Mouse (Mus musculus) limb, embryonic 12.5 days (tissue): ENCODE measurements around the gene Stk32b. TPM values are rescaled to one million over a fixed set of nuclear protein-coding genes. Genes with fewer than 3 reads are reported as not detected.

Experiments used
- ATAC-seq: fragments of 200-750 bp; cut with Nextera tagmentation; 2 replicates; pipeline ENCODE4 v1.8.0; 2017; ENCODE audit warnings: low read depth, moderate TSS enrichment; ENCODE audit not compliant: insufficient number of reproducible peaks, insufficient read depth, low FRiP score, low TSS enrichment
- H3K27ac ChIP-seq: fragments of 300-500 bp; sonication (generic); 2 replicates; pipeline ENCODE4 v1.5.1; 2016; ENCODE audit warnings: mild to moderate bottlenecking, moderate library complexity
- H3K27me3 ChIP-seq: fragments of 300-500 bp; sonication (generic); 2 replicates; pipeline ENCODE4 v1.6.1; 2016; ENCODE audit warnings: mild to moderate bottlenecking, moderate library complexity
- H3K36me3 ChIP-seq: fragments of 300-500 bp; sonication (generic); 2 replicates; pipeline ENCODE4 v1.6.1; 2016; ENCODE audit warnings: mild to moderate bottlenecking, moderate library complexity
- H3K4me1 ChIP-seq: fragments of 300-500 bp; sonication (generic); replicated peaks from 2 replicates; pipeline ENCODE4 v1.6.1; 2016
- H3K4me2 ChIP-seq: fragments of 300-500 bp; sonication (generic); 2 replicates; pipeline ENCODE4 v1.6.1; 2016; ENCODE audit warnings: mild to moderate bottlenecking, moderate library complexity
- H3K4me3 ChIP-seq: fragments of 300-500 bp; sonication (generic); replicated peaks from 2 replicates; pipeline ENCODE4 v1.5.1; 2016; ENCODE audit warnings: mild to moderate bottlenecking
- H3K9ac ChIP-seq: fragments of 300-500 bp; sonication (generic); replicated peaks from 2 replicates; pipeline ENCODE4 v1.6.1; 2016; ENCODE audit warnings: mild to moderate bottlenecking, moderate library complexity
- H3K9me3 ChIP-seq: fragments of 300-500 bp; sonication (generic); 2 replicates; pipeline ENCODE4 v1.6.1; 2016; ENCODE audit warnings: mild to moderate bottlenecking, moderate library complexity
- WGBS: fragments of 180-500 bp; shearing (Covaris S2); methylation state at CpG from one replicate; pipeline ENCODE4 v1.1.7; 2016; 5-methylcytosine and 5-hydroxymethylcytosine counted together
- polyA plus RNA-seq: library from polyadenylated mRNA; unstranded; fragments of >200 nt; fragmentation: Nextera tagmentation; extraction: Ambion mirVana; gene quantifications from 2 replicates; pipeline ENCODE4 v1.2.1, GENCODE M21; 2016

Stk32b gene
- polyA plus RNA-seq, 1 experiment from 2014 or later = 1.2 TPM

DNA sequence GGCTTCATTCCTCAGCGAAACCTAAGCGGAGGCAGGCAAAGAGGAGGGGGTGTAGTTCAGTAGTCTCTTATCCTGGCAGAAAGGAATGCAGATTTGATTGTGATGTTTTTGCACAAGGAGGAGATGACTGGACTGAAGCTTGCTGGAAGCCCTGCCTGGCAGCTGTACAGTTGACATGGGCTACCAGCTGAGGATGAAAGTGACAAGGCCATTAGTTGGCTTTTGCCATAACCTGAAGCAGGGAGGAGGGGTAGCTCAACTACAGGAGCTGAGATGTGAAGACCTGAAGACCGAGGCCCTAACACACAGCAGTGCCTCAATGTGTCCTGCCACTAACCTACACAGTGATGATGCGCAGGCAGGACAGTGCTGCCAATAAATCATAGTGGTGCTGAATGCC lies 118.7 kb downstream of the Stk32b start:
- Histone ChIP-seq H3K36me3 (no peaks in the 10 kb centered on the region), H3K4me3 (no peak overlapping the region), H3K4me1 (no peaks in the 10 kb centered on the region), H3K9ac (no peak overlapping the region), H3K27me3 (no peaks in the 10 kb centered on the region), H3K4me2 (no peak overlapping the region), H3K9me3 (peaks cover 4% of the 10 kb centered on the region; the same call in 1 of the 2 replicates), H3K27ac (no peak overlapping the region)
- 93% methylated on average over 4 of the region's 4 CpGs for WGBS
- no peak for ATAC-seq

DNA sequence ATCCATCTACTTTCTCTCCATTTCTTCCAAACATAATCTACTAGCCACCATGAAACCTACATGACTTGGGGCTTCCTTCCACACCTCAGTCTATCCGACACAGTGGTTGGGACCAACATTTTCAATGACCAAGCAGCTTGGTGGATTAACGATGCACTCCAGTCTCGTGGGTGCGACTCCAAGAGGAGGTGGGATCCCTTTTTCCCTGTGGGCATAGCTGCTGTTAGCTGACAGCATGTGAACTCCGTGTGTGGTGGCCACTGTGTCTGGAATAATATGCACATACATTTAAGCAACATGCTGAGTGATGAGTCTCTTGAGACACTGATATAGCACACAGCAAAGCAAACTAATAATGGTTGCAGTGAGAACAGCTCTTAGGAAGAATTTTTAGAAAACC lies 124.6 kb downstream of the Stk32b start:
- H3K4me1 ChIP-seq = no peaks in the 10 kb centered on the region
- 80% methylated on average over 5 of the region's 5 CpGs for WGBS

DNA sequence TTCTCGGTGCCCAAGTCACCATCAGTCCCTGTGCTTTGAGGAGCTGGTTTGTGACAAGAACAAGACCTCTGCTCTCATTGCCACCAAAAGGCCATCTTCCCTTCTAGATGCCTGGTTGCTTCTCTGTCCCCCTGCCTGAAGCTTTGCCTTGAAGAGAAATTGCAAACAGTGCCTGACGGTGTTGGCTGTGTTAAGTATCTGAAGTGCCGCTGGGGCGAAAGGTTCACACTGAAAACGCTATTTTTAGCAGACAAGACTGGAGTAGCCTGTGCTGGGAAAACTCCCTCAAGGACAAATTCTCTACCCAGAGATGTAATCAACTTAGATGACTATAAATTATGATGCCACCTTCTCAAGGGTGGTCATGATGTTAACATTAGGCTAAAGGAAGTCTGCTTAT lies 129.1 kb downstream of the Stk32b start:
- Histone ChIP-seq H3K27me3 (no peaks in the 10 kb centered on the region), H3K36me3 (no peaks in the 10 kb centered on the region), H3K4me2 (no peak overlapping the region), H3K4me1 (no peaks in the 10 kb centered on the region), H3K9ac (no peak overlapping the region), H3K9me3 (no peaks in the 10 kb centered on the region), H3K4me3 (no peak overlapping the region), H3K27ac (no peak overlapping the region)
- 81% methylated on average over 5 of the region's 5 CpGs for WGBS
- no peak for ATAC-seq

More for the DNA sequence above, 124.6 kb downstream of the Stk32b start:
- Histone ChIP-seq H3K9me3 (no peaks in the 10 kb centered on the region), H3K4me3 (no peak overlapping the region), H3K9ac (no peak overlapping the region), H3K27ac (no peak overlapping the region), H3K4me2 (no peak overlapping the region), H3K36me3 (no peaks in the 10 kb centered on the region), H3K27me3 (no peaks in the 10 kb centered on the region)
- ATAC-seq = no peak

DNA sequence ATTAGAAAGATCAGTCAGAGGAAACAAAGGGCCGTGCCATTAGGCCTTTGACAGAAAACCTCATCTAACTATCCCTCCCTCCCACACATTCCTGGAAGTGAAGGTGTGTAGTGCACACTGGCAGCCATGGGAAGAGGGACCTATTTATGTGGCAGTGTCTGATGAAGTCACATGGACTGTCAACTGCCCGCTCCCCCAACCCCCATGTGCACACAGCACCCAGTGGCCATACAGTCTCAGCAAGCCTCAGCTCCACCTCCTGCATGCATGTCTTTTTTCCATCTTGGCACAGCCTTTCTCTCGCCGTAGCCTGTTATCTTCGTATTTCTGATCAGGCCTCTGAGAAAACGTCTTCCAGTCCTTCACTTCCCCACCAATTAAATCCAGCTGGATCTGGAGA lies 130.9 kb downstream of the Stk32b start:
- Histone ChIP-seq H3K9ac (no peak overlapping the region), H3K27me3 (no peaks in the 10 kb centered on the region), H3K9me3 (no peaks in the 10 kb centered on the region), H3K27ac (no peak overlapping the region), H3K36me3 (no peaks in the 10 kb centered on the region), H3K4me1 (no peaks in the 10 kb centered on the region), H3K4me3 (no peak overlapping the region), H3K4me2 (no peak overlapping the region)
- WGBS = 71% methylated on average over 6 of the region's 6 CpGs
- no peak for ATAC-seq

DNA sequence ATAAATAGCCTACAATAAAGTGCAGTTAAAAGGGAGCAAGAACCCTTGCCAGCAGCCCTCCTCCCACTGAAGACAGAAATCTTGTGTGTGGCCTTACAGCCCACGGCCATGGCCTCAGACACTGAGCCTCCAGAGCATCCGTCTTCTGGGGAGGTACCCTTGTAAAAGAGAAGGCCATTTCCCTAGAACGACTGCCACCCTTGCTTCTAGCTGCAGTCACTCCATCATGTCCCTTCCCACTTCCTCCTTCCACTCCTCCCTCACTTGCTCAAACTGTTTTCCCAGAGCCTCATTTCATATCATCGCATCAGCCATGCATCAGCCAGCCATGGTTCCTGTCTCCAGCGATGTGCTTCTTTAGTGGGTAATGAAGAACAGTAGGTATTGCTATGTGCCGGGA lies 141.5 kb downstream of the Stk32b start:
- Histone ChIP-seq H3K4me2 (no peak overlapping the region), H3K9ac (no peak overlapping the region), H3K27me3 (no peaks in the 10 kb centered on the region), H3K27ac (no peak overlapping the region), H3K4me1 (no peaks in the 10 kb centered on the region), H3K9me3 (no peaks in the 10 kb centered on the region), H3K36me3 (no peaks in the 10 kb centered on the region), H3K4me3 (no peak overlapping the region)
- WGBS = 67% methylated on average over 6 of the region's 6 CpGs
- no peak for ATAC-seq

DNA sequence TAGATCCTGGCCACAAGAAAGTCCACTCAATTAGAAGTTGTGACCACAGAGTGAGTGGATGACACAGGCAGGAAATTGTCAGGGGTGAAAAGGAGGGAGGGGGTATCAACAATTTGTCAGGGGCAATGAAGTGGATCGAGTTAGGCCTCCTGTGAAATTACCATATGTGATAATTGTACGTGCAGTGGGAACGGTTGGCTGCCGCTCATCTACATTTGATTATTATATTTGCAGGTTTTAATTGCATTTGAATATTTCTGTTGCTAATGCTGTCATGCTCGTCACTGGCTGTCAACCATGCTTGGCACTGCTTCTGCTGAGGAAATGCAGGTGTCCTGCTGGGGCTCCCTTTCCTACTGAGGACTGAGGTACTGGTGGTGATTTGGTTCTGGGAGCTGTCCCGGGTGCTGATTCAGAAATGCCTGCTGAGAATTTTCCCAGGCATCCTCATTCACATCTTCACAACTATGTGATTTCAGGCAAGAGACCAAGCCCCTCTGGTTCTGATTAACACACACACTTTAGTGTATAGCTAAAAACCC lies 159.6 kb downstream of the Stk32b start:
- ATAC-seq = no peak
- H3K4me1 ChIP-seq = no peaks in the 10 kb centered on the region
- H3K4me3 ChIP-seq = no peak overlapping the region
- no peaks in the 10 kb centered on the region for H3K36me3 ChIP-seq
- H3K4me2 ChIP-seq = no peak overlapping the region
- no peak overlapping the region for H3K27ac ChIP-seq
- 65% methylated on average over 6 of the region's 6 CpGs for WGBS
- H3K9me3 ChIP-seq = no peaks in the 10 kb centered on the region
- no peak overlapping the region for H3K9ac ChIP-seq
- H3K27me3 ChIP-seq = no peaks in the 10 kb centered on the region

DNA sequence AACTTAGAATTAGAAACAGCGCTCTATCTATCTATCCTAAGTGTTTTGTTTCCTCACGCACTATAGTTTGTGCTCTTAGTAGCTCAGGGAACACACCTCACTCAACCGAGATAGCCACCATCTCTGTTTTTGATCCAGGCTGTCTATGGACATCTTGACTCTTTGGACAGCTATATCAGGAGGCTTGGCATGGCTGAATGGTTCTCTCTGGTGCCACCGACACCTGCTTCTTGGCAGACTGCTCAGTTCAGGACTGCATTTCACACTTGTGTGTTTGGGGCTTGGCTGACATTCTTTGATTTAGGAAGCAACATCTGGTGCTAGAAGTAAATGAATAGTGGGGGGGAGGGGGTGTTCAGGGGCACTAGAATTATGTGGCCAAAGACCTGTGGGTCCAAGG lies 162.7 kb downstream of the Stk32b start:
- Histone ChIP-seq H3K36me3 (no peaks in the 10 kb centered on the region), H3K27ac (no peak overlapping the region), H3K4me2 (no peak overlapping the region), H3K9me3 (no peaks in the 10 kb centered on the region), H3K4me3 (no peak overlapping the region), H3K27me3 (no peaks in the 10 kb centered on the region), H3K4me1 (no peaks in the 10 kb centered on the region), H3K9ac (no peak overlapping the region)
- ATAC-seq = no peak
- 87% methylated on average over 4 of the region's 4 CpGs for WGBS

DNA sequence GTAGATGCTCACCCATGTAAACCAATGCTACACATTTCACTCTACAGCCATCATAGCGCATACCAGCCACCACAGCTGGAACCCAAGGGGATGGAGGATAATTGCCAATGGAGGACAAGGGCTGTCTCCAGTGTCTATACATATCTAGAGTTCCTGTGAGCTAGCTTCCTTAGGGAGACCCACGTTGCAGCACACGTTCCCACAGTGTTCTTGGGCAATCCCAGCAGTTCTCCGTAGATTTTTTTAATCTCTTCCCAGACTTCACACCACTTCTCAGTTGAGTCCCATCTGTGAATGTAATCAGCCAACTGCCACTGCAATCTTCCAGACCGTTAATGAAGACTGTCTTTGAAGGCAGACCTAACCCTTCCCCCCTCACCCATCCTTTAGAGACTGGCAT lies 165.3 kb downstream of the Stk32b start:
- Histone ChIP-seq H3K4me2 (no peak overlapping the region), H3K36me3 (no peaks in the 10 kb centered on the region), H3K27me3 (no peaks in the 10 kb centered on the region), H3K9me3 (no peaks in the 10 kb centered on the region), H3K4me3 (no peak overlapping the region), H3K27ac (no peak overlapping the region), H3K9ac (no peak overlapping the region), H3K4me1 (no peaks in the 10 kb centered on the region)
- ATAC-seq = no peak
- 72% methylated on average over 5 of the region's 5 CpGs for WGBS

DNA sequence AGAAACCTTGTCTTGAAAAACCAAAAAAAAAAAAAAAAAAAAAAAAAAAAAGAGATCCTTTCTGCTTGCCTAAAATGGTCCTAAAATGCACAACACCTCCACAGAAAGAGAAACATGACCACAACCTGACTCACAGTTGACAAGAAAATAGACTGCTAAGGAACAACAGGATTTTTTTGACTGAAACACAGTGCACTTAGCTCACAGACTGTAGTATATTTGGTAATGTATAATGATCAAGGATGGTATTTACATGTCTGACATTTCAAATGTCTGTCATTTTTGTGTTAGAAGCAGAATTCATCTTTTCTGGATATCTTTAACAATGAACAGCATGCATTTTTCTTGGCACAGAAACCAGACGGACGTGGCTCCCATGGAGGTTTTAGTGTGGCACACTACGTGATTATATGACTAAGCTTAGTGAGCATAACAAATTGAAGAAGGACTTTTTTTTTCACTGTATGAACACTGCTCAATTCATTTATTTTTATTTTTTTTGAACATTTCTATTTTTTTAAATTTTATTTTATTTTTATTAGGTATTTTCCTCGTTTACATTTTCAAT lies 181.2 kb downstream of the Stk32b start:
- Histone ChIP-seq H3K4me1 (no peaks in the 10 kb centered on the region), H3K4me2 (no peak overlapping the region), H3K9me3 (no peaks in the 10 kb centered on the region), H3K36me3 (no peaks in the 10 kb centered on the region), H3K27me3 (no peaks in the 10 kb centered on the region), H3K27ac (no peak overlapping the region), H3K4me3 (no peak overlapping the region), H3K9ac (no peak overlapping the region)
- 93% methylated on average over 4 of the region's 4 CpGs for WGBS
- ATAC-seq = no peak

DNA sequence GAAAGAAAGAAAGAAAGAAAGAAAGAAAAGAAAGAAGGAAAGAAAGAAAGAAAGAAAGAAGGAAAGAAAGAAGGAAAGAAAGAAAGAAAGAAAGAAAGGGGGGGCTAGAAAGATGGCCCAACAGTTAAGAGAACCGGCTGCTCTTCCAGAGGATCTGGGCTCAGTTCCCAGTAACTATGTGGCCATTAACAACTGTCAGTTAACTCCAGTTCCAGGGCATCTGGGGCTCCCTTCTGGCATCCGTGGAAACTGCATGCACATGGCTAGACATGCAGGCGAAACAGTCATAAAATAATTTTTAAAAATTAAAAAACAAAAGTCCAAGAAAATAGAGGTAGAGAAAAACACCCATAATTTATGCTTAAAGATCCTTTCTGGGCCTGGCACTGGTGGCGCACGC lies 181.7 kb downstream of the Stk32b start:
- H3K9ac ChIP-seq = no peak overlapping the region
- no peaks in the 10 kb centered on the region for H3K4me1 ChIP-seq
- H3K4me2 ChIP-seq = no peak overlapping the region
- H3K9me3 ChIP-seq = no peaks in the 10 kb centered on the region
- ATAC-seq = no peak
- no peak overlapping the region for H3K27ac ChIP-seq
- H3K4me3 ChIP-seq = no peak overlapping the region
- WGBS = 79% methylated on average over 5 of the region's 5 CpGs
- no peaks in the 10 kb centered on the region for H3K27me3 ChIP-seq
- H3K36me3 ChIP-seq = no peaks in the 10 kb centered on the region

DNA sequence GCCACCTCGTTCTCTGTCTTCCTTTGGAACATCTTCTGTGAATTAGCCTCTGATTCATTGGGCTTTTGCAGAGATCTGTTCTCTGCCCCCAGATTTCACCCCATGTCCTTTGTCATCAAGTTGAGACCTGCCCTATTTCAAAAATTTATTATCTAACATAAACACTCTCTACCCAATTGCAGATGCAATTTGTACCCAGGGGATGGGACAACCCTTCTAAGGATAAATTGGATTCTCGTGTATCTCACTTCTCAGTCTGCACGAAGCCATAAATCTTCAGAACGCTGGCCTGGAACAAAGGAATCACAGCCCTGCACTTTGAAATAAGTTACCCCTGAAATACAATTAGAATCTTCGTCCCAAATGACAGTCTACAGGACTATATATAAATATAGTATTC lies 191.6 kb downstream of the Stk32b start:
- Histone ChIP-seq H3K36me3 (no peaks in the 10 kb centered on the region), H3K9me3 (no peaks in the 10 kb centered on the region), H3K4me2 (no peak overlapping the region), H3K4me1 (no peaks in the 10 kb centered on the region), H3K27me3 (no peaks in the 10 kb centered on the region), H3K27ac (no peak overlapping the region), H3K4me3 (no peak overlapping the region), H3K9ac (no peak overlapping the region)
- ATAC-seq = no peak
- 51% methylated on average over 5 of the region's 5 CpGs for WGBS

DNA sequence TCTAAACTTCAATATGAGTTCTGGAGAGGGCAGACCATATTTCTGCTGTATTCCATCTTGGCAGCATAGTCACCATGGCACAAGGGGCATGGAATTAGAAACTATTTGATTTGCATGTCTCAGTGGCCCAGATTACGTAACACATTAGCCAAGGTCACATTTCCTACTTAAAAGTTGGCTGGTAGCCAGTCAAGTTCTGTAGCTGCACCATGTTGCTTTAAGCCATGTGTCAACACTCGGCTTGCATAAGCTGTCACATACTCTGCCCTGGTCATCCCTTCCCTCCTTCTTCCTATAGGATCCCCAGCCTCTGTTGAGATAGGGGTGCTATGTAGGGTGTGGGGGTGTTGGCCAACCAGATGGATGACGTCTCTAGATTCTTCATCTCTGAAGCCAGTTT lies 196.5 kb downstream of the Stk32b start:
- no peak for ATAC-seq
- Histone ChIP-seq H3K9ac (no peak overlapping the region), H3K27me3 (no peaks in the 10 kb centered on the region), H3K4me1 (no peaks in the 10 kb centered on the region), H3K36me3 (no peaks in the 10 kb centered on the region), H3K4me2 (no peak overlapping the region), H3K9me3 (no peaks in the 10 kb centered on the region), H3K4me3 (no peak overlapping the region), H3K27ac (no peak overlapping the region)
- 84% methylated on average over 3 of the region's 3 CpGs for WGBS
